Mouse (Mus musculus): Measurements from ENCODE around the gene Pik3c2a. TPM values are rescaled to one million over a fixed set of nuclear protein-coding genes. Genes with fewer than 3 reads are reported as not detected.

Pik3c2a gene
- total and polyA plus RNA-seq, 2 experiments from 2014 or later: 7.1 to 27.1 TPM

DNA sequence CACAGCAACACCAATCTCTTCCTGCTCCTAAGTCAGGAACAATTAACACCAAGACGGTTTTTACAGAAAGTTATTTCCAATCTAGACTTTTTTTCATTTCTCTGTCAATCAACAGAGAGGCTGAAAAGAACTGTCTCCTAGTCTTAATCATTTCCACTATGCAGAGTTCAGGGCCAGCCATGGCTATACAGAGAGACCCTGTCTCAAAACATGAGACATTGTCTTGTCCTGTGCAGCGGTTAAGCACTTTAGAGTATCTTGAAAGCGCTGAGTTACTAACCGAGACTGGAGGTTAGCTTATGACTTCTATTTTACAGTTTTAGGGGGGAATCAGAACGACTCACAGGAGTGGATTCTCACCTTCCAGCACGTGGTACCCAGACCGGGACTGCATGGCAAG, 114.5 kb downstream of the Pik3c2a start:
- H3K36me3 ChIP-seq (replicated peaks; ENCODE audit: control insufficient read depth, insufficient read depth, low read length): peaks cover 32% of the 10 kb centered on the region

DNA sequence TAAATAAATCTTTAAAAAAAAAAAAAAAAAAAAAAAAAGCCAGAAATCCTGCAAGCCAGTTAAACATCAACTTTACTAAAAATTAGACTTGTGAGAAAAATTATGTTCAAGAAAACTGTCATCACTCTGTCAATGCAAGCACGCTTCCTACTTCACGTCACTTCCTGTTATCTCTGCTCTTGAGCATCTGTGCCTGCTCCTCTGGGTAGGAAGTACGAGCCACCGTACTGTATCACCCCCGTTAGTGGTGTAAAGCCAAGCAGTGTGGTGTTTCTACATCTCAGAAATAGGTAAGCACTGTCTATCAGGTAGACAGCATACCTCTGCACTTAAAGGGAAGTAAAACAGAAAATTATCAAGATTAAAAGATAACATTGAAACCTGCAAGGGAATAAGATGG, 115.3 kb downstream of the Pik3c2a start:
- H3K36me3 ChIP-seq (replicated peaks; ENCODE audit: control insufficient read depth, insufficient read depth, low read length): peaks cover 32% of the 10 kb centered on the region
- no peak for ATAC-seq (ENCODE audit: insufficient read depth, low read depth)

More for the DNA sequence above, 114.5 kb downstream of the Pik3c2a start:
- Histone ChIP-seq H3K27ac (ENCODE audit: low read depth) (no peak overlapping the region), H3K4me2 (ENCODE audit: low read depth, low read length) (no peak overlapping the region), H3K27me3 (ENCODE audit: control insufficient read depth, insufficient read depth, low read length) (no peaks in the 10 kb centered on the region), H3K4me1 (ENCODE audit: control insufficient read depth, insufficient read depth) (peaks cover 3% of the 10 kb centered on the region; the same call in 1 of the 2 replicates), H3K9ac (replicated peaks; ENCODE audit: low read depth, low read length) (no peak overlapping the region), H3K9me3 (replicated peaks; ENCODE audit: control insufficient read depth, low read length) (no peaks in the 10 kb centered on the region), H3K4me3 (ENCODE audit: low read depth, low read length) (no peak overlapping the region)
- TF ChIP-seq EP300 (IDR thresholded peaks at IDR 0.05; ENCODE audit: low read depth) (no peak), CTCF (IDR thresholded peaks at IDR 0.05; ENCODE audit: low read depth) (no peak)
- 67% methylated on average over 7 of the region's 7 CpGs for WGBS
- ATAC-seq (ENCODE audit: insufficient read depth, low read depth) (no peak), DNase-seq (ENCODE audit: low spot score) (no peak)

DNA sequence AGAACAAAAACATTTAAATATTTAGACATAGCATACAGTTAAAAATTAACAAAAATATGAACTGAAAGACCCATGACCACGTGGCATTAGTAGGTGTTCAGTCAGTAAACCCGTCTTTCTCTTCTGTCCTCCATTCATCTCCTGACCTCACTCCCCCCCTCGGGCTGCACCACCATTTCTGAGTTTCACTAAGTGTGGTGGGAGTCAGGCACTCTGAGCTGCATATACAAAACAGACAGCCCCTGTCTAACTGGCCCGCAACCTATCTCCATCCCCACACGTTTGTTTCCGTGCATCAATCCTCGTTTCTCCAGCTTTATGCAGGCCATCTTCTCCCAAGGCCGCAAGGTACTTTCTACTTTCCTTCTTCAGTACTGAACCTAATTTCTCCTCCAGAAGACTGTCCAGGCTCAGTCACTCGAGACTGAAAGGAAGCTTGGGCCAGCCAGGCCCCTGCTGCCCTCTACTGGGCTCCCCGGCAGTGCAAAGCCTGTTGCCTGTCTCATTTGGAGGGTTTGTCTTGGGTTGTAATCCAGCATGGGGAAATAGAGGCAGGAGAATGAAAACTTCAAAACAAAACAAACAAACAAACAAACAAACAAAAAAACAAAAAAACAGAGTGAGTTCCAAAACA, 119.8 kb downstream of the Pik3c2a start:
- peak; percentile 71 for DNase-seq (ENCODE audit: low spot score)
- TF ChIP-seq CTCF (IDR thresholded peaks at IDR 0.05; ENCODE audit: low read depth) (peak; percentile 91), EP300 (IDR thresholded peaks at IDR 0.05; ENCODE audit: low read depth) (no peak)
- Histone ChIP-seq H3K4me1 (ENCODE audit: control insufficient read depth, insufficient read depth) (no peaks in the 10 kb centered on the region), H3K9me3 (replicated peaks; ENCODE audit: control insufficient read depth, low read length) (no peaks in the 10 kb centered on the region), H3K27me3 (ENCODE audit: control insufficient read depth, insufficient read depth, low read length) (no peaks in the 10 kb centered on the region), H3K9ac (replicated peaks; ENCODE audit: low read depth, low read length) (no peak overlapping the region), H3K36me3 (replicated peaks; ENCODE audit: control insufficient read depth, insufficient read depth, low read length) (no peaks in the 10 kb centered on the region), H3K4me2 (ENCODE audit: low read depth, low read length) (no peak overlapping the region), H3K4me3 (ENCODE audit: low read depth, low read length) (no peak overlapping the region), H3K27ac (ENCODE audit: low read depth) (no peak overlapping the region)
- peak; percentile 69; the same call in 1 of the 2 replicates for ATAC-seq (ENCODE audit: insufficient read depth, low read depth)
- WGBS: 29% methylated on average over 10 of the region's 10 CpGs

More for the DNA sequence above, 115.3 kb downstream of the Pik3c2a start:
- 67% methylated on average over 5 of the region's 5 CpGs for WGBS
- Histone ChIP-seq H3K9me3 (replicated peaks; ENCODE audit: control insufficient read depth, low read length) (no peaks in the 10 kb centered on the region), H3K4me3 (ENCODE audit: low read depth, low read length) (no peak overlapping the region), H3K27ac (ENCODE audit: low read depth) (no peak overlapping the region), H3K4me1 (ENCODE audit: control insufficient read depth, insufficient read depth) (0 out of 2 replicates have a peak, but pooled peaks cover 3% of the 10 kb centered on the region), H3K27me3 (ENCODE audit: control insufficient read depth, insufficient read depth, low read length) (no peaks in the 10 kb centered on the region), H3K4me2 (ENCODE audit: low read depth, low read length) (no peak overlapping the region), H3K9ac (replicated peaks; ENCODE audit: low read depth, low read length) (no peak overlapping the region)
- TF ChIP-seq CTCF (IDR thresholded peaks at IDR 0.05; ENCODE audit: low read depth) (no peak), EP300 (IDR thresholded peaks at IDR 0.05; ENCODE audit: low read depth) (no peak)
- no peak for DNase-seq (ENCODE audit: low spot score)

DNA sequence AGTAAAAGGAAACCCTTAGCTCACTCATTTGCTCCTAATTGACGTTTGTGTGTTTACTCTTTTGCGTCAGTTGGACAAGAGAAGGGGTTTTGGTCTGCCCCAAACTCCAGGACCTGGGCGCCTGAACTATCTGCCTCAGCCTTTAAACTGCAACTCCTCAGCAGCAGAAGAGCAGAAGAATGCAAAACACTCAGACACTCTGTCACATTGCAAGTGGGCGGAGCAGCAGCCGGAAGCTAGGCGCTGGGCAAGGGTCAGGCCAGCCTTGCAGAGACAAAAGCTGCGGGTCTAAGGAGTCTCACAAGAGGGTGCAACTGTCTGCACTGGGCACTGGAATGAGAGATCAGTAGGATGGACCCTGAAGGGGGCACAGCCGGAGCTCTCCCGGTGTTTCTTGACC, 133.8 kb downstream of the Pik3c2a start:
- 20% methylated on average over 9 of the region's 9 CpGs for WGBS
- Histone ChIP-seq H3K4me1 (ENCODE audit: control insufficient read depth, insufficient read depth) (peaks cover 10% of the 10 kb centered on the region; the same call in 1 of the 2 replicates), H3K4me2 (ENCODE audit: low read depth, low read length) (peak overlapping the region; percentile 27), H3K4me3 (ENCODE audit: low read depth, low read length) (no peak overlapping the region; the same call in 1 of the 2 replicates), H3K9me3 (replicated peaks; ENCODE audit: control insufficient read depth, low read length) (no peaks in the 10 kb centered on the region), H3K36me3 (replicated peaks; ENCODE audit: control insufficient read depth, insufficient read depth, low read length) (no peaks in the 10 kb centered on the region), H3K27ac (ENCODE audit: low read depth) (0 out of 2 replicates have a peak overlapping the region, but pooled peaks have one; percentile 43), H3K9ac (replicated peaks; ENCODE audit: low read depth, low read length) (no peak overlapping the region), H3K27me3 (ENCODE audit: control insufficient read depth, insufficient read depth, low read length) (no peaks in the 10 kb centered on the region)
- DNase-seq (ENCODE audit: low spot score): no peak
- no peak for ATAC-seq (ENCODE audit: insufficient read depth, low read depth)
- TF ChIP-seq EP300 (IDR thresholded peaks at IDR 0.05; ENCODE audit: low read depth) (no peak), CTCF (IDR thresholded peaks at IDR 0.05; ENCODE audit: low read depth) (no peak)

DNA sequence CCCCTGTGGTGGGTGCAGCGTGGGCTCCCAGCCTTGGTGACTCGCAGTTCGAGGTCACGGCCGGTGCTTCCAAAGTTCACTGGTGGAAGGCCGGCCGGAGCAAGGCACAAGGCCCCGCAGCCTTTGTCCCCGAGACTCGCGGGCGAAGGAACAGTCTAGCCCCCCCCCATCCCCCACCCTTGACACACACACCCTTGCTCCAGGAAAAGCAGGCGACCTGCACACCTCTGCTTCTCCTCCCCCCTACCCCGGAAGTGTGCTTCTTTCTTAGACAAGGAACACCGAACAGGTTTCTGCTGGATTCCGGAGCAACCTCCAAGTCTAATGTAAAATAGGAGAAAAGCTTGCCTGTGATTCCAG, 134.6 kb downstream of the Pik3c2a start:
- peak overlapping the region; percentile 73 for H3K4me3 ChIP-seq (ENCODE audit: low read depth, low read length)
- no peaks in the 10 kb centered on the region for H3K9me3 ChIP-seq (replicated peaks; ENCODE audit: control insufficient read depth, low read length)
- ATAC-seq (ENCODE audit: insufficient read depth, low read depth): peak; percentile 19; the same call in 1 of the 2 replicates
- no peak for DNase-seq (ENCODE audit: low spot score)
- WGBS: 3% methylated on average over 16 of the region's 16 CpGs
- TF ChIP-seq CTCF (IDR thresholded peaks at IDR 0.05; ENCODE audit: low read depth): no peak
- TF ChIP-seq EP300 (IDR thresholded peaks at IDR 0.05; ENCODE audit: low read depth): no peak
- peak overlapping the region; percentile 57 for H3K9ac ChIP-seq (replicated peaks; ENCODE audit: low read depth, low read length)
- H3K4me1 ChIP-seq (ENCODE audit: control insufficient read depth, insufficient read depth): peaks cover 10% of the 10 kb centered on the region; the same call in 1 of the 2 replicates
- peak overlapping the region; percentile 90 for H3K4me2 ChIP-seq (ENCODE audit: low read depth, low read length)
- H3K27me3 ChIP-seq (ENCODE audit: control insufficient read depth, insufficient read depth, low read length): no peaks in the 10 kb centered on the region
- no peak overlapping the region; the same call in none of the 2 replicates for H3K27ac ChIP-seq (ENCODE audit: low read depth)
- H3K36me3 ChIP-seq (replicated peaks; ENCODE audit: control insufficient read depth, insufficient read depth, low read length): no peaks in the 10 kb centered on the region
